Mouse (Mus musculus) subcutaneous adipose tissue, adult 2 months (tissue): Measurements from ENCODE around the gene B3gnt6. TPM values are rescaled to one million over a fixed set of nuclear protein-coding genes. Genes with fewer than 3 reads are reported as not detected.

Experiments
- polyA plus RNA-seq: library from polyadenylated mRNA; depleted of rRNA; stranded (reverse); fragments of >200 nt; gene quantifications from 2 replicates; pipeline ENCODE4 v1.2.3, GENCODE M21; 2012; ENCODE audit warnings: low replicate concordance; rRNA removed

The B3gnt6 gene
- polyA plus RNA-seq = 0.14 and 0.36 TPM in 2 replicates

GRCm38 (mm10) chr7:98199381-98199780 is at the start of gene B3gnt6:
Gene B3gnt6 (minus strand): TSS chr7:98199481.

GRCm38 (mm10) chr7:98177929-98178559 is 21.2 kb downstream of the B3gnt6 start, which contains the start of gene Capn5:
Gene Capn5 (minus strand): TSS chr7:98178274.

DNA sequence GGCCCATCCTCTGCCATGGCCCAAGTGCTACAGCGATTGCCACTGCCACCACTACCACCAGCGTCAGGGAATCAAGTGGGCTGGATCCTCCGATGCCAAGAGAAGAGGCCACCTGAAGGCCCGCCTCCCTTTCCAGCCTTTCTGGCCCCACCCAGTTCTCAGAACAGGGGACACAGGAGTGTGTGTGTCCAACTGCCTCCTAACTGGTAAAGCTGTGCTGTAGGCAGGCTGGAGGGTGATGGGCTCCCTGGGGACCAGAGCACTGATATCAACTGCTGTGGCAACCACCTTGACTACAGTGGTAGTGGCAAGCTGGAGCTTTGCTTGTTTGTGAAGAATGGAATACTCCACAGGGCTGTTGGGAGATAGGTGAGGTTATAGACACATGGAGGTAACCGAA is 53.9 kb downstream of the B3gnt6 start, which contains the start of gene Omp:
Gene Omp (minus strand): TSS at position 101 of the 400 bp plus-strand sequence.

Other genes with a start within 250 kb of the B3gnt6 start
- gene Myo7a, start 80.0 kb downstream of the B3gnt6 start, polyA plus RNA-seq = 15.1 and 20.2 TPM in 2 replicates
- 0.17 and 0.81 TPM in 2 replicates for gene Omp, start 54.0 kb downstream of the B3gnt6 start, polyA plus RNA-seq
- 7.5 and 29.0 TPM in 2 replicates for gene Capn5, start 21.2 kb downstream of the B3gnt6 start, polyA plus RNA-seq
- 3.2 and 7.4 TPM in 2 replicates for gene Acer3, start 121.7 kb upstream of the B3gnt6 start, polyA plus RNA-seq
- gene Tsku, start 161.8 kb upstream of the B3gnt6 start, polyA plus RNA-seq = 15.7 and 35.0 TPM in 2 replicates
- 0.07 TPM in 1 of 2 replicates, not detected in the other for gene Gucy2d, start 240.9 kb upstream of the B3gnt6 start, polyA plus RNA-seq